Mouse (Mus musculus) lung, postnatal 0 days (tissue): ENCODE data around the gene Sh2b2. TPM values are rescaled to one million over a fixed set of nuclear protein-coding genes. Genes with fewer than 3 reads are reported as not detected.
A peak's percentile ranks its signal among the peaks of the same experiment; 100 is the strongest.

Experiments used
- ATAC-seq: fragments of 200-750 bp; cut with Nextera tagmentation; 2 replicates; pipeline ENCODE4 v1.8.0; 2017; ENCODE audit warnings: moderate library complexity
- DNase-seq: peaks from one replicate; pipeline ENCODE4 v3.0.0-alpha.2; 2016; ENCODE audit warnings: low spot score
- H3K27ac ChIP-seq: fragments of 300-500 bp; sonication (generic); 2 replicates; pipeline ENCODE4 v1.5.1; 2014; ENCODE audit warnings: antibody characterized with exemption, mild to moderate bottlenecking, low read length, mixed read lengths
- H3K27me3 ChIP-seq: fragments of 300-500 bp; sonication (generic); replicated peaks from 2 replicates; pipeline ENCODE4 v1.6.1; 2014; ENCODE audit warnings: low read length, mixed read lengths; ENCODE audit not compliant: insufficient read depth
- H3K36me3 ChIP-seq: fragments of 300-500 bp; sonication (generic); 2 replicates; pipeline ENCODE4 v1.6.1; 2014; ENCODE audit warnings: low read length, mixed read lengths; ENCODE audit not compliant: insufficient read depth
- H3K4me1 ChIP-seq: fragments of 300-500 bp; sonication (generic); 2 replicates; pipeline ENCODE4 v1.6.1; 2014; ENCODE audit warnings: antibody characterized with exemption, low read depth, low read length, mixed read lengths; ENCODE audit not compliant: insufficient read depth
- H3K4me2 ChIP-seq: fragments of 300-500 bp; sonication (generic); replicated peaks from 2 replicates; pipeline ENCODE4 v1.6.1; 2014; ENCODE audit warnings: low read depth, mild to moderate bottlenecking, low read length, moderate library complexity, mixed read lengths
- H3K4me3 ChIP-seq: fragments of 300-500 bp; sonication (generic); 2 replicates; pipeline ENCODE4 v1.5.1; 2014; ENCODE audit warnings: low read depth, low read length
- H3K9ac ChIP-seq: fragments of 300-500 bp; sonication (generic); replicated peaks from 2 replicates; pipeline ENCODE4 v1.6.1; 2014; ENCODE audit warnings: low read depth, mild to moderate bottlenecking
- H3K9me3 ChIP-seq: fragments of 300-500 bp; sonication (generic); 2 replicates; pipeline ENCODE4 v1.6.1; 2016; ENCODE audit warnings: low read length, mixed read lengths
- CTCF ChIP-seq: IDR thresholded peaks from 2 replicates; pipeline ENCODE4 v1.5.1; 2016; ENCODE audit warnings: antibody characterized with exemption, mild to moderate bottlenecking
- EP300 ChIP-seq: IDR thresholded peaks from 2 replicates; pipeline ENCODE4 v1.6.1; 2016; ENCODE audit warnings: antibody characterized with exemption, mild to moderate bottlenecking, control low read depth
- WGBS: fragments of 180-500 bp; shearing (Covaris S2); extraction: QIAGEN DNeasy Blood & Tissue Kit; methylation state at CpG from one replicate; pipeline ENCODE4 v1.1.7; 2014; 5-methylcytosine and 5-hydroxymethylcytosine counted together
- polyA plus RNA-seq: library from polyadenylated mRNA; unstranded; fragments of >200 nt; fragmentation: Nextera tagmentation; extraction: Ambion mirVana; gene quantifications from 2 replicates; pipeline ENCODE4 v1.2.1, GENCODE M21; 2015

Sh2b2 gene
- polyA plus RNA-seq, 1 experiment from 2014 or later, result 1.8 TPM

GRCm38 (mm10) chr5:136198474-136199391 lies 47.6 kb downstream of the Sh2b2 start, which contains the start of gene Prkrip1:
TSS of gene Prkrip1 (minus strand) at chr5:136198963.
- under 1% methylated on average over 57 of the region's 62 CpGs for WGBS
- TF ChIP-seq EP300 (no peak), CTCF (no peak)
- ATAC-seq (peak; percentile 92), DNase-seq (peak; percentile 97)
- Histone ChIP-seq H3K4me2 (peak within 1 kb of the TSS; percentile 82), H3K36me3 (peaks cover 17% of the 10 kb centered on the region; the same call in 1 of the 2 replicates), H3K9ac (peak within 1 kb of the TSS; percentile 91), H3K4me1 (no peaks in the 10 kb centered on the region), H3K4me3 (peak within 1 kb of the TSS; percentile 92), H3K9me3 (0 out of 2 replicates have a peak, but pooled peaks cover 2% of the 10 kb centered on the region), H3K27ac (peak within 1 kb of the TSS; percentile 85), H3K27me3 (no peaks in the 10 kb centered on the region)

DNA sequence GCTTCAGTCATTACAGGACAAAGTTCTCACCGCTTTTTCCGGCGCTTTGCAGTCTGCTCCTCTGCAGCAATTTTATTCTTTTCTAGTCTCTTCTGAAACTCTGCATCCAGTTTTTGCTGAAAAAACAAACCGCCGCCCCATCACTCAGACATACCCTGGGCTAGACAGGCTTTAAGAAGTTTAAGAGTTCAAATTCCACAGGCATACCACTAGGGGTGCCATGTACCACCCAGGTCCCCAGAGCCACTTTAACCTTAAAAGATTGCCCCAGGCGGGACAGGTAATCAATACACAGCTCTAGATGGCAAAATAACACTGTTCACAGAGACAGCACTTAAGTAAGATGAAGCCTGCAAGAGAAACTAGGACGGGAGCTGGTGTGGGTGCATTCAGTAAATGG lies 54.5 kb downstream of the Sh2b2 start:
- TF ChIP-seq EP300, result no peak
- no peak for DNase-seq
- no peaks in the 10 kb centered on the region for H3K27me3 ChIP-seq

DNA sequence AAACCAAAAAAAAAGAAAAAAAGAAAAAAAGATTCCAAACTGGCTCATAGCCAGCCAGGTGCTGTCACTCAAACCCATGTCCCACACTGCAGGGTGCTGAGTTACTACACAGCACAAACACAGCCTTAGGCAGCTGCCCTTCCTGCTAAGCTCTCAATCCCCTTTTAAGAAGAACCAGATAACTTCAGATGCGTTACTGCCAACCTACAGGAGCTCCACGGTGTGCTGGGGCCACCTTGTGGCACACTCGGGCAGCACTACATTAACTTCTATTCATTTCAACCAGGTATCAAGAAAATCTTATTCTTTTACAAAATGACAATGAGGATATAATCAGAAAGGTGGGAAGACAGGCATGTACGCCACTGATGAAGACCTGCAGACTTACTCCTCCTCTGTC lies 59.6 kb downstream of the Sh2b2 start:
- no peak overlapping the region for H3K4me3 ChIP-seq
- H3K9me3 ChIP-seq, result no peaks in the 10 kb centered on the region
- 37% methylated on average over 4 of the region's 4 CpGs for WGBS
- no peak overlapping the region for H3K27ac ChIP-seq
- peak; percentile 80 for ATAC-seq
- no peaks in the 10 kb centered on the region for H3K4me1 ChIP-seq
- no peak overlapping the region for H3K9ac ChIP-seq
- H3K4me2 ChIP-seq, result no peak overlapping the region
- DNase-seq, result peak; percentile 87
- peaks cover 4% of the 10 kb centered on the region; the same call in 1 of the 2 replicates for H3K36me3 ChIP-seq
- H3K27me3 ChIP-seq, result no peaks in the 10 kb centered on the region
- TF ChIP-seq CTCF, result peak; percentile 93
- TF ChIP-seq EP300, result no peak

More for the DNA sequence above, 54.5 kb downstream of the Sh2b2 start:
- Histone ChIP-seq H3K4me3 (no peak overlapping the region), H3K9ac (no peak overlapping the region), H3K4me1 (no peaks in the 10 kb centered on the region), H3K27ac (no peak overlapping the region), H3K9me3 (0 out of 2 replicates have a peak, but pooled peaks cover 2% of the 10 kb centered on the region), H3K4me2 (no peak overlapping the region), H3K36me3 (peaks cover 29% of the 10 kb centered on the region)
- ATAC-seq, result no peak
- WGBS, result 84% methylated on average over 7 of the region's 7 CpGs

DNA sequence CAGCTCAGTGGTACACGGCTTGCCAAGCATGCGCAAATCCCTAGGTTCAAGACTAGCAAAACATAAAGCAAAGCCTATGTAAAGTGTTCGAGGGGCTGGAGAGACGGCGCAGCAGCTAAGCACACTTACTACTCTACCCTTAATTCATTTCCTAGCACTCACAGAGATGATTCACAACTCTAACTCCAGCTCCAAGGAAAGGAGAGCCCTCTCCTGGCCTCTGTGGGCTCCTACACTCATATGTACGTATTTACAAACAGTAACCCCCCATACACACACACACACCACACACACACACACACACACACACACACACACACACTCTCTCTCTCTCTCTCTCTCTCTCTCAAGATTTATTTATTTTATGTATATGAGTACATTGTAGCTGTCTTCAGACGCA lies 62.6 kb downstream of the Sh2b2 start:
- Histone ChIP-seq H3K27me3 (no peaks in the 10 kb centered on the region), H3K4me1 (no peaks in the 10 kb centered on the region), H3K27ac (no peak overlapping the region), H3K36me3 (peaks cover 7% of the 10 kb centered on the region; the same call in 1 of the 2 replicates), H3K4me2 (no peak overlapping the region), H3K4me3 (no peak overlapping the region), H3K9me3 (no peaks in the 10 kb centered on the region), H3K9ac (no peak overlapping the region)
- no peak for DNase-seq
- no peak for ATAC-seq
- WGBS, result 92% methylated on average over 7 of the region's 7 CpGs
- peak; percentile 50 for TF ChIP-seq CTCF
- no peak for TF ChIP-seq EP300

GRCm38 (mm10) chr5:136182830-136183229 lies 63.5 kb downstream of the Sh2b2 start:
- Histone ChIP-seq H3K9me3 (no peaks in the 10 kb centered on the region), H3K4me1 (no peaks in the 10 kb centered on the region), H3K27ac (no peak overlapping the region), H3K4me2 (no peak overlapping the region), H3K36me3 (peaks cover 7% of the 10 kb centered on the region; the same call in 1 of the 2 replicates), H3K27me3 (no peaks in the 10 kb centered on the region), H3K4me3 (no peak overlapping the region), H3K9ac (no peak overlapping the region)
- 81% methylated on average over 4 of the region's 4 CpGs for WGBS
- TF ChIP-seq EP300 (no peak), CTCF (no peak)
- no peak for DNase-seq
- no peak for ATAC-seq

GRCm38 (mm10) chr5:136182049-136182448 lies 64.3 kb downstream of the Sh2b2 start:
- ATAC-seq, result no peak

More at GRCm38 (mm10) chr5:136182049-136182448, 64.3 kb downstream of the Sh2b2 start:
- DNase-seq, result no peak
- no peak for TF ChIP-seq CTCF
- TF ChIP-seq EP300, result no peak
- H3K27ac ChIP-seq, result no peak overlapping the region
- H3K4me1 ChIP-seq, result no peaks in the 10 kb centered on the region
- H3K4me3 ChIP-seq, result no peak overlapping the region
- H3K4me2 ChIP-seq, result no peak overlapping the region
- H3K27me3 ChIP-seq, result no peaks in the 10 kb centered on the region
- 80% methylated on average over 6 of the region's 6 CpGs for WGBS
- H3K9me3 ChIP-seq, result no peaks in the 10 kb centered on the region
- H3K36me3 ChIP-seq, result peaks cover 7% of the 10 kb centered on the region; the same call in 1 of the 2 replicates
- H3K9ac ChIP-seq, result no peak overlapping the region
